Mouse (Mus musculus): ENCODE data around the gene Egflam.

The Egflam gene

GRCm38 (mm10) chr15:7173776-7174175 lies 224.4 kb downstream of the Egflam start:
- no peak for DNase-seq (ENCODE audit: low spot score)

DNA sequence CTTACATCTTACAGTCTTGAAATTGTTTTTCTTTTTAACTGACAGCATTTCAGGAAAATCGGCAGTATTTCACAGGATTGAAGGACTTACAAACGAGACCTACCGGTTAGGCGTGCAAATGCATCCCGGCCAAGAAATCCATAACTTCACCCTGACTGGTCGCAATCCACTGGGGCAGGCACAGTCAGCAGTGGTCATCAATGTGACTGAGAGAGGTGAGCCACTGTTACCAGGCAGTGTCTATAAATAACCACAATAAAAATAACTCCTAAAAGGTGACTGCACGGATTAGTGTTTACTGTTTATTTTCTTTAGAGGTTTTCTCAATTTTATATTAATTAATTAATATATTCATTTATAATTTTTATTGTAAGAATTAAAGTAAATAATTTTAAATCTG lies 224.8 kb downstream of the Egflam start:
- no peak for DNase-seq (ENCODE audit: low spot score)

DNA sequence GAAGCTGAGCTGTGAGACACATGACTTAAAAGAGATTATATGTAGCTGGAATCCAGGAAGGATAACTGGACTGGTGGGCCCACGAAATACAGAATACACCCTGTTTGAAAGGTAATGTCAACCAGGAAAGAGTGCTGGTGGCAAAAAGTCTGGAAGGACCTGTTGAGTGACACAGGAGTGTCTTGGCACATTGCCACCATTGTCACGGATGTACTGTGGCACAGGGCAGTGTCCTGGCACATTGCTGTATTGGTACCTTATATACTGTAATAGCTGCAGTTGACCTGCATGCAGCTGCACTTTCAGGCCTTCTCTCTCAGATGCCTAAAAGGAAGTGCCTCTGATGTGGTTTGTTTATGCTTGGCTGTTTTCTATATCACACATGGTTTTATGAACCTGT lies 225.3 kb downstream of the Egflam start:
- DNase-seq (ENCODE audit: low spot score) = no peak

DNA sequence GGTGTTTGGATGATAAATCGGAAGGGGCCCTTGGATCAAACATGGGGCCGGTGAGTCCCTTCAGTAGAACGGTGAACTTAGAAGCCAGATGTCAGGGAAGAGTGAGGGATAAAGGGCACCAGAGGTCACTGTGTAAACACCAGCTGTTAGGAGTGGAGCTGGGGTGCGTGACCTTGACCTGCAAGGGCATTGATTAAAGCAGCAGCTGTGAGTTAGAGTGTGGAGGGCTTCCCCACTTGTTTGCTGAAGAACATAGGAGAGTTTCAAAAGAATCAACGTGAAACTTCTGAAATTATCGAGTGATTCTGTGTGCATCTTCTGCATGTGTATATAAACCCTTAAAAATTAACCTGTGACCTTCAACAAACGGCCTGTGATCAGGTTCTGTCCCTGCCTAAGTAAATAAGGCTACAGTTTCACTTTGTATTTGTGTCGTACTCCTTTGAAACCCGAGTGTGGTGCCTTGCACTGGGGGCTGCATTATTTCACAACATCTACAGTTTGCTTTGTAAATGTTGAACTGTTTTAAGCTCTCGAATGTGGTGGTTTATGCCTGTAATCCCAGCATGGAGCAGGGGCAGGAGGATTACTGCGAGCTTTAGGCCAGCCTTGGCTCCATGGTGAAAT lies 230.2 kb downstream of the Egflam start:
- peak; percentile 68 for DNase-seq (ENCODE audit: low spot score)

DNA sequence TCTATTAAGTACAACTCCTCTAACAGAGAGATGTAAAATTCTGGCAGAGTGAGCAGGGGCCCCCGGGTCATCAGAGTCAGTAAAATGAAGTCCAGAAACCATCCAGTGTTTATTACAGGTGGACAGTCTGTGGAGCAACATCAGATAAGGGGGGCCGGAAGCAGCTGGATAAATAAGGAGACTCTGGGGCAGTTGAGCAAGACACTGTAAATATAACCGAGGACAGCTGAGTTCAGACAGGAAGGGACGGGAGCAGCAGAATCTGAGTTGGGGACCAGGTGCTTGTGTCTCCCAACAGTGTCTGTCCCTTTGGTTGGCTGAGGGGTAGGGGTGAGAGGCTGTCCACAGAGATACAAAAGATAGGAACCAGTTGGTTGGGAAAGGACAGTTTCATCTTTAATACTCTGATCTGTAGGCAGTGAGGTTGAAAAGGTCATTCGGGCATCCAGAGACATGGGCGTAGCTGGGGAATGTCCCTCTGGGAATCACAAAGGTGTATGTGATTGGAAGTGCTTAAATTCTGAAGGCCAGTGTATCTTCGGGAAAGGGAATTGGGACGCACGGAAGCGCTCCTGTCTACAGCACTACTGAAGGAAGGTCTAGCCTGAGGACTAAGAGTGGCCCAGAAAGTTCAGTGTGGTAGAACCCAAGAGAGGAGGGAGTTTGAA lies 230.8 kb downstream of the Egflam start:
- DNase-seq (ENCODE audit: low spot score) = peak; percentile 27

DNA sequence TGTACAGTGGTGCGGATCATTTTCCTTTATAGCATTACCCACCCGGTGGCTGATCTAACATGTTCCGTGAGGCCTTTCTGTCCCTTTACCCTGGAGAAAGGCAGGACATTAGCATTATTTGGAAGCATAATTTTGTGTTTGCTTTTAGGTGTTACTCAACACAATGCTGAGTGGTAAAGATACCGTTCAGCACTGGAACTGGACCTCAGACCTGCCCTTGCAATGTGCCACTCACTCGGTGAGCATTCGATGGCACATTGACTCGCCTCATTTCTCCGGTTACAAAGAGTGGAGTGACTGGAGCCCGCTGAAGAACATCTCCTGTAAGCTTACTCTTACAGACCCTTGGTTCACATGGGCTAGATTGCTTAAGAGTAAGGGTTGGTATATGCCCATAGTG lies 231.5 kb downstream of the Egflam start:
- no peak for DNase-seq (ENCODE audit: low spot score)

DNA sequence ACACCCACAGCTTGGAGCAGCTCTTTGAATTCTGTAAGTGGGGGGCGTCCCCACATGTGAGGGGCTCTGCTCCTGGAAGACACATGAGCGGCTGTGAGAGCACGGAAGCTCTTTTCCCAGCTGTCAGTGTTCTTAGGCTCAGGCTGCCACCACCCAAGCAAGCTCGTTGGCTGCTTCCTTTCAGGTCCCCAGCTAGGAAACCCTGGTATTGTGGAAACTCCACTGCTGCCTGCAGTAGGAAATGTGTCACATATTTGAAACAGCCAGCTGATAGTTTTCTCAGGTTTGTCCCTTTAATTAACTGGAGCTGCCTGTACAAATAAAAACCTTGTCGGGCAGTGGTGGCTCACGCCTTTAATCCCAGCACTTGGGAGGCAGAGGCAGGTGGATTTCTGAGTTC lies 234.3 kb downstream of the Egflam start:
- DNase-seq (ENCODE audit: low spot score) = no peak

- DNase-seq (ENCODE audit: low spot score) = no peak
Measured at GRCm38 (mm10) chr15:7160321-7160720, 237.9 kb downstream of the Egflam start.

- DNase-seq (ENCODE audit: low spot score) = no peak
Measured at GRCm38 (mm10) chr15:7159869-7160268, 238.3 kb downstream of the Egflam start.

DNA sequence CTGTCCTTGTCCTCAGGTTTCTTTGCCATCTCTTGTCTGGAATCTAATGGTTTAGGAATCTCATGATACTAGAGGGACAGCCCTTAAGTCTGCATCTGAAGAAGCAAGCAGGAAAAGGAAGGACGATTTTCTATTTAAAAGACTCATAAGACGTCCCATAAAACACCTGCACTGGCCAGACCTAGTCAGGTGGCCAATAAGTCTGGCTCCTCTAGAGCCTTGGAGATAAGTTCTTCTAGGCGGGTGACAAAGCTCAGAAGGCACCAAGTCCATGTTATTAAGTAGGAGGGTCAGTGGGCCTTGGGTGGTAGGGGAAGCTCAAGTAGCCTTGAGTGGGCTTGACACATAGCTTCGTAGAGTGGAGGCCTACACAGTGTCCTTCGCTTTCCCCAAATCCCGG lies 240.5 kb downstream of the Egflam start:
- DNase-seq (ENCODE audit: low spot score) = no peak

All from embryo, embryonic 10.5 days (tissue).